Mouse (Mus musculus) c-Kit-positive CD71-negative TER-119-negative erythroid progenitor cells, embryonic 14.5 days (primary cell): Measurements from ENCODE around the gene Psmb4.
"Not testable (repeated sequence)": the region's sequence is repeated elsewhere in the genome, so short reads cannot be mapped to it uniquely, and the experiment has no call there.

Experiments
- DNase-seq: peaks from one replicate; pipeline ENCODE4 v3.0.0-alpha.2; 2013; ENCODE audit warnings: low read depth

Psmb4 gene

GRCm38 (mm10) chr3:94904759-94905158, 18.0 kb upstream of the Psmb4 start:
- DNase-seq: not testable (repeated sequence)

GRCm38 (mm10) chr3:94902747-94903146, 16.0 kb upstream of the Psmb4 start:
- peak; percentile 55 for DNase-seq

- no peak for DNase-seq
Measured at GRCm38 (mm10) chr3:94894076-94894475, 7.3 kb upstream of the Psmb4 start.

GRCm38 (mm10) chr3:94888595-94888994, 1.8 kb upstream of the Psmb4 start:
- DNase-seq: peak; percentile 46

GRCm38 (mm10) chr3:94882579-94882978, 4.2 kb downstream of the Psmb4 start:
- no peak for DNase-seq

- DNase-seq: no peak
Measured at GRCm38 (mm10) chr3:94881840-94882239, 4.9 kb downstream of the Psmb4 start.

- no peak for DNase-seq
Measured at GRCm38 (mm10) chr3:94878618-94879017, 8.1 kb downstream of the Psmb4 start.

- no peak for DNase-seq
Measured at GRCm38 (mm10) chr3:94869011-94869410, 17.8 kb downstream of the Psmb4 start.

GRCm38 (mm10) chr3:94859471-94859870, 27.3 kb downstream of the Psmb4 start:
- DNase-seq: no peak

- no peak for DNase-seq
Measured at GRCm38 (mm10) chr3:94852215-94852614, 34.5 kb downstream of the Psmb4 start.

GRCm38 (mm10) chr3:94851731-94852130, 35.0 kb downstream of the Psmb4 start:
- no peak for DNase-seq

GRCm38 (mm10) chr3:94849338-94849737, 37.4 kb downstream of the Psmb4 start:
- DNase-seq: no peak

- DNase-seq: no peak
Measured at GRCm38 (mm10) chr3:94847382-94847781, 39.4 kb downstream of the Psmb4 start.

- DNase-seq: no peak
Measured at GRCm38 (mm10) chr3:94839101-94839500, 47.7 kb downstream of the Psmb4 start.

- DNase-seq: no peak
Measured at GRCm38 (mm10) chr3:94838631-94839030, 48.1 kb downstream of the Psmb4 start.

- DNase-seq: no peak
Measured at GRCm38 (mm10) chr3:94837959-94838496, 48.7 kb downstream of the Psmb4 start.

- DNase-seq: peak; percentile 92
Measured at GRCm38 (mm10) chr3:94837183-94837890, 49.4 kb downstream of the Psmb4 start, which contains the start of gene Pogz. Gene Pogz, plus strand, starts transcription at chr3:94837567.

- no peak for DNase-seq
Measured at GRCm38 (mm10) chr3:94835396-94835795, 51.4 kb downstream of the Psmb4 start.
